Mouse (Mus musculus) CD4-positive helper T cell, adult 2 months (primary cell): ENCODE data around the gene Oprd1.
A peak's percentile ranks its signal among the peaks of the same experiment; 100 is the strongest.

Source experiments
- DNase-seq: peaks from one replicate; pipeline ENCODE4 v3.0.0-alpha.2; 2012; ENCODE audit warnings: low read depth, missing footprints, low spot score

Gene Oprd1

GRCm38 (mm10) chr4:132144080-132144841 lies at the start of gene Oprd1:
Gene Oprd1 (minus strand): TSS chr4:132144486.
- DNase-seq, result peak; percentile 11

DNA sequence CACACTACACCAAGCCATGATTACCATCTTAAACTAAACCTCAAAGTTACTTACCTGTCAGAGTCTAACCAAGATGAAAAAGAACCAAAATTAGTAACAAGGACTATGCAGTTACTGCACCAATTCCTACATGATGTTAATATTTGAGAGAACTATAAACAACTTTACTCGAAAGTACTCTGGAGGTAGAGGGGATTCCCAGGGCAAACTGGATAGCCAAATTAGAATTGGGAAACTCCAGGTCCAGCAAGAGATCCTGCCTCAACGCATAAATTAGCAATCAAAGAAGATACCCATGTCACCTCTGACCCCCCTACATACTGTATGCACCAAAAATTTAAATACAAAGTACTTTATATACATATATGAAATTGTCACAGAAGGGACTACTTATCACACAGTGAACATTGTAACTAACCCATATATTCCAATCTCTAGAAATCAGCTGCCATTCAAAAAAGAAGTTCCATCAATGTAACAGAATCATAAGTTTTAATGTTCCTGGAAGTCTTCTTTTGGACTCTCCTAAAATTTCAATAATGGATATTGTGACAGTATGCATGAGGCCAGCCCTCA lies 43.6 kb upstream of the Oprd1 start:
- no peak for DNase-seq

GRCm38 (mm10) chr4:132183162-132183561 lies 38.9 kb upstream of the Oprd1 start:
- no peak for DNase-seq

- DNase-seq, result no peak
Observed at GRCm38 (mm10) chr4:132181721-132182658, 37.7 kb upstream of the Oprd1 start.

GRCm38 (mm10) chr4:132180710-132181109 lies 36.4 kb upstream of the Oprd1 start:
- no peak for DNase-seq

DNA sequence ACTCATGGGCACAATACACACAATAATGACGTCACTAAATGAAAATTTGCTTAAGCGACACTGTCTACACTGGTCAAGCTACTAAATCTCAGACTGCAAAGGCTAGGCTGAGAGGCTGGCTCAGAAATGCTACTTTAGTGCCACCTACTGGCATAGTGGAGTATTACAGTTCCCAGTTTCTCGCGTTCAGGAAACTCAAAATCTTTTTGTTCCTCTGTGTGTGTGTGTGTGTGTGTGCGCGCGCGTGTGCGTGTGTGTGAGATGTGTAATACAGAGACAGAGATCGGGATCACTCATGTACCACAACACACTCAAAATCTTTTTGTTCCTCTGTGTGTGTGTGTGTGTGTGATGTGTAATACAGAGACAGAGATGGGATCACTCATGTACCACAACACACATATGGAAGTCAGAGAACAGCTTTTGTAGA lies 34.4 kb upstream of the Oprd1 start:
- DNase-seq, result peak; percentile 73

DNA sequence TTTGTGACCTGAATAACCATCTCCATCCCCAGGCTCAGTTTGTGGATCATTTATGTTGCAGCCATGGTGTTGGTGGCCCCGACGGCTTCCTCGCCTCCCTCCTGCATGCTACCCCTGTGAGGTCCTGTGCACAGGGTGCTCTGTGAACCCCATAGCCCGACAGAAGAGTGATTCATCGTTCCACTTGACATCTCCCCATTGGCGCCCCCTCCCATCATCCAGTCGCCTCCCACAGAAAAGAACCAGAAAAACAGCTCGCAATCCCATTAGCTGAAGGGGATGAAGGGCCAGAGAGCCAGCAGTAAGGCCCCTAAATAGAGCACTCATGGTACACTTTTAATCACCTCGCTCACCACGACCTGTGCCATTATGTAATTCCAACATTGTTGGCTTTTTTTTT lies 32.2 kb upstream of the Oprd1 start:
- no peak for DNase-seq

DNA sequence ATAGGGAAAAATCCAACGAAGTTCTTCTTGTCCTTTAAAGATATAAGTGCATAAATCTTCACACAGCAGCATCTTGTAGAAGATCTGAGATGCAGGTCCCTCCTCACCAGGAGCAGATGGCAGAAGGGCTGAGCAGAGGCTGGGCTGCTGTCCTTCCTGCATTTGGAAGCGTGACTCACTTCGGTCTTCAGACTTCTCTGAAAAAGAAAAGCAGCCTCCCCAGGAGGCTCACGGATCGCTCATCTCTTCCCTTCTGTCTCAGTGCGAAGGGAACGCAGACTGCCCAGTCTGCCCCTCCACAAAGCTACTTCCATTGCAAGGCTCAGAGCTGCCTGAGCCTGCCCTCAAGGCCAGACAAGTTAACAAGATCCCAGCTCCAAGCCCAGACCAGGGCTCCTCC lies 26.6 kb upstream of the Oprd1 start:
- DNase-seq, result no peak

- no peak for DNase-seq
Observed at GRCm38 (mm10) chr4:132169761-132170160, 25.5 kb upstream of the Oprd1 start.

DNA sequence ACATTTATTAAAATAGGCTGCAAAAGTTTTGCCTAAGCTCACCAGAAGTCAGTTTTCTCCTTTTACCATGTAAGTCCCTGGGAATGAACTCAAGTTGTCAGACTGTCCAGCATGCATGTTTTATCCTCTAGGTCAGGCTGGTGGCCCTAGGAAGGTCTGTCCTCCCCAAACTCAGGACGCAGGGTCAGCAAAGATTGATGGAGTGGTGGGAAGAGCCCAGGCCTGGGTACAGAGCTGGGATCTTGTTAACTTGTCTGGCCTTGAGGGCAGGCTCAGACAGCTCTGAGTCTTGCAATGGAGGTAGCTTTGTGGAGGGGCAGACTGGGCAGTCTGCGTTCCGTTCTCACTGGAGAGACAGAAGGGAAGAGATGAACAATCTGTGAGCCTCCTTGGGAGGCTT lies 25.0 kb upstream of the Oprd1 start:
- DNase-seq, result no peak

DNA sequence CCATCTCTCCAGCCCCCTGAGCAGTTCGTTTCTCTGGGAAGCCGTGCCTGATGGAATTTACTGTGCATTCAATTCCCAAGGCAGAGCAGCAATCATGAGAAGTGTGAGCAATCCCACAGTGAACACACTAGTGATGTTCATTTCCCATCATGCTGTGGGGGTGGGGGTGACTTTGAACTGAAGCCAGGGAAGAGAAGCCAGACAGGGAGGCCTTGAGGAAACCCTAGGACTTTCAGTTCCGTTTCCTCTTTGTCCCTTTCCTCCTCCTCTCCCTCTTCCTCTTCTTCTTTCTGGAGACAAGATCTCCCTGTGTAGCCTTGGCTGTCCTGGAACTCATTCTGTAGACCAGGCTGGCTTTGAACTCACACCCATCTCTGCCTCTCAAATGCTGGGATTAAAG lies 23.1 kb upstream of the Oprd1 start:
- no peak for DNase-seq

DNA sequence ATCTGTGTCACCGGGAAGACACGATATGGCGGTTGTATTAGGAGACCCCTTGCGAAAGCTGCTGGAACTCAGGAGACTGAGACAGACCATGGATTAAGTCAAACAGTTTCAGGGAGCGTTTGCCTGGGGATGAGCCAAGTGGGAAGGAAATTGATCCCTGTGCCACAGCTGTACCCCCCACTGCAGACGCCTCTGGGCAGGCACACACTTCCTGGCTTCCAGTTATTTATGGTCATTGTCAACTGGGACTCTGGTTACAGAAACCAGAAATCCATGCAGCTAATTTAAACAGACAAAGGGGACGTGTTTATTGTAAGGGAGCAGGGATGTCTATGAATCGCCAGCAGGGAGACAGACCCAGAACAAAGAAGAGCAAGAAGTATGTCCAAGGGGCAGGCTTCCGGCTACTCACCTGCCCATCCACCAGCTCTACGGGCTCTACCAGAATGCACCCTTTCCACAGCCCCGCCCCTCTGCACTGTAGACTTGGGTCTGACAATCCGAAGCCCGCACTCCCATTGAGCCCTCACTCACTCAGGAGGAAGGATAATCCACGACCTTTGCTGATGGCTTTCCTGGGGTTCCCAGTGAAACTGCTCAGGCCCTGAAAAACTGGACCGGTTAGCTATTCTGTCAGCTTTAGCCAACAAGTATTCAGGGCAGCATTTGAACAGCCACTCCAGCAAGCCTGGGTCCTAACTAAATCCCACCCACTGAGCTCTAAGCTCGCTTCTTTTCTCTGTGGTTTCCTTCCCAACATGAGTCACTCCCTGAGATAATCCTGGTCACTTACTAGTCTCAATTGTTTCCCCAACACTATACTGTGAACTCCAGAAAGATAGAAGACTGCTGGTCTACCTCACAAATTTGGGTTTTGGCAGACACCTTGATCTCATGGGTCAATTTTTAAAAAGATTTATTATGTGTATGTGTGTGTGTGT lies 22.3 kb upstream of the Oprd1 start:
- DNase-seq, result no peak

DNA sequence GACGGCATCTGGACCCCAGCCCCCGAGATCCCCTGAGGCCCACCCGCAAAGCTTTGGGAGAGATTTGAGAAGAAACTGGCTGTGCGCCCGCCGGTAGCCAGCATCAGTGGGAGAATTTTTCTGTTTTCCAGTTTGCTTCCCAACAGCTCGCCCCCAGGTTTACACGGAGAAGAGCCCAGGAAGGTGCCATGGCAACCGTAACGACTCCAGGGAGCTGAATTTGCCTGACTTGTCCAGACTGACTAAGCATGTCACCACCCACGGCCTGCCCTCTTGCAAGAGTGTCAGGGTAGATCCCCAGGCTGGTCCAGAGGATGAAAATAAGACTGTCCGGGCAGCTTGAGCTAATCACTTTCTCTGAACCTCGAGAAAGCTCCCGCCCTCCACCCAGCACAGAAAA lies 21.4 kb upstream of the Oprd1 start:
- DNase-seq, result no peak

DNA sequence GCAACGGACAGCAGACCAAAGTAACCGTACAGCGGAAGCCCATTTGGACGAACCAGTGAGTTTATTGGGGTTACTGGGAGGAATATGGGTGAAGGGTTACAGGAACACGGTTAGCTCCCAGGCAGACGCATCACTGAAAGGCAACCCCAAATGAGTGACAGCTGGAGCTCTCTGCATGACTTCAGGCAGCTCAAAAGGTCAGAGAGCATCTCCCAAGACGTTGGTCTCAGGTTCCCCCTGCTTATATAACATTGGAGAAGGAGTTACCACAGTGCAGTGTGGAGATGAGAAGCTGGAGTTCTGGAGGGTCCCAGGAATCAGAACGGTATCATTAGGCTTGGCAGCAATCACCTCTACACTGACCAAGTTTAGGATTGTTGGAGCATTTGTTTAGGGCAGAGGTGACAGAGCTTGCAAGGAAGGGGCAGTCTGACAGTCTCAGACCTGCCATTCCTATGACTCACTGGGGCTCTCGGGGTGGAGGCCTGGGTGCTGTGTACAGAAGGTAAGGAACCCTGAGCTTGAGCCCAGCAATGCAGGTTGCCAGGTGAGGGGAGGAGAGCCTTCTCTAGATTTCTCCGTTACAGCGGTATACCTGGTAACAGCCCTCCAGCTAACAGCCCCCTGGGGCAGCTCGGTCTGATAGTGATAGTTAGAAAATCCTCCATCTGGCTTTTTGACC lies 12.8 kb upstream of the Oprd1 start:
- no peak for DNase-seq

GRCm38 (mm10) chr4:132154877-132155670 lies 10.8 kb upstream of the Oprd1 start:
- no peak for DNase-seq

DNA sequence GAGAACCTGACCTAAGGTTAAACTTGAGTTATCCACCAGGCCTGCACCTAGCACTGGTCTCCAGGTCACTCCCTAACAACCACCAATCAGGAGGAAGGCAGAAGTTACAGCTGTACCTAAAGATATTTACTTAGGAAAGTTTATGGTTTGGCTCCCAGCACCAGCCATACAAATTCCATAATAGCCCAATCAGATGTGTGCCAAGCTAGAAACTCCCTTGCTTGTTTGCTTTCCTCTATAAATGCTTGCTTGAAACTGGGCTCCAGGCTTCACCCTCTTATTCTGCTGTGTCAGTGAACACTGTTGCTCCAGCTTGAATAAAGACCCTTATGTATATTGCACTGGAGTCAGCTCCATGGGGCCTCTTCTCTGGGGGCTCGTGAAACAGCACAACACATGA lies 7.4 kb upstream of the Oprd1 start:
- DNase-seq, result no peak

DNA sequence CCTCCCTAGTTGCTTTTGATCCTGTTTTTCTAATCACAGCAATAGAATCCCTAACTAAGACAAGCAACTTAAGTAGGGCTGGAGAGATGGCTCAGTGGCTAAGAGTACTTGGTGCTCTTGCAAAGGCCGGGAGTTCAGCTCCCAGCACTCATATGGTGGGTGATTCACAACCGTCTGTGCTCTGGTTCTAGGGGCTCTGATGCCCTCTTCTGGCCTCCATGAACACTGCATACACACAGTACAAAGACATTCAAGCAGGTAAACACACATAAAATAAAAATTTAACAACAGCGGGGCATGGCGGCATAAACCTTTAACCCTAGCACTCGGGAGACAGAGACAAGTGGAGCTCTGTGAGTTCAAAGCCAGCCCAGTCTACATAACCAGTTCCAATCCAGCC lies 1.9 kb upstream of the Oprd1 start:
- no peak for DNase-seq

DNA sequence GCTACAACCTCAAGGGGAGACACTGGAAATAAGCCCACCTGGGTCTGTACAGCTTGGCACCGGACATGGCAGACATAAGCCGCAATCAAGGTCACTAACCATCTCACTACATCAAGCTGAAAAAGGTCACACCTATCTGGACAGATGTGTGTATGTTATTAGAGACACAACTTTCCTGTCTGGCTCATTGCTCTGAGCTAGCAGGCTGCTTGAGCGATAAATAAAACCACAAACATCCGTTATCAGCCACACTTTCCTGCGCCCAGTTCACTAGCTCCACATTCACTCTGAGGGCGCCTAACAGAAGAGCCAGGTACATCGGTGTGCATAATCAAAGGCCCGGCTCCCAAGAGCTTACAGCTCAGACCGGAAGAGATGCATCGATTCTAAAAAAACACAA lies 806 bp upstream of the Oprd1 start:
- DNase-seq, result peak; percentile 17

DNA sequence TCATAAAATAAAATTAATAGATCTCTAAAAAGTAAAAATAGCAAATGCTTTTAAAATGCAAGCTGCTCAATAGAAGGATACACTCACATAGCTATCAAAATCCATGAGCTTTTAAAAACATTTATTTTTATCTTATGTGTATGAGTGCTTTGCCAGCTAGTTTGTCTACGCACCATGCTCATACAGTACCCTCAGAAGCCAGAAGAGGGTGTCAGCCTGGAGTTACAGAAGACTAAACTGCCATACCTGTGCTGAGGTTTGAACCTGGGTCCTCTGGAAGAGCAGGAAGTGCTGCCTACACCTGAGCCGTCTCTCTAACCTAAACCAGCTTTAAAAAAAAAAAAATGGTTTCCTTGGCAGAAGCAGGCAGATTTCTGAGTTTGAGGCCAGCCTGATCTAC lies 5.6 kb downstream of the Oprd1 start:
- DNase-seq, result no peak

GRCm38 (mm10) chr4:132137013-132137412 lies 7.3 kb downstream of the Oprd1 start:
- DNase-seq, result no peak
